Comparison of ENCODE assay signal across 9 mouse cellular contexts in genomic region chr6:37326603-37326955, GRCm38 (mm10). TPM values are rescaled to one million over a fixed set of nuclear protein-coding genes. Genes with fewer than 3 reads are reported as not detected.
A peak's percentile ranks its signal among the peaks of the same experiment; 100 is the strongest.
DNase-seq lines count a peak whose midpoint lies in the region; ATAC-seq and TF ChIP-seq lines count a peak whose summit lies in the region.
"Had no signal": no experiment of that assay in that cellular context is flagged by ENCODE, and none has a peak within 500 bp of the region (broad histone marks: within the 10 kb centered on the region; RNA-seq: fewer than 3 reads in every experiment).

No protein-coding gene starts in this region.

- no peak for TF ChIP-seq CTCF in midbrain, postnatal 0 days (IDR thresholded peaks at IDR 0.05)

- 0 out of 2 replicates have a peak overlapping the region, but pooled peaks have one; percentile 22 for H3K27ac ChIP-seq in hindbrain, embryonic 15.5 days (replicated peaks)
- H3K27ac ChIP-seq in hindbrain, embryonic 12.5 days = no peak overlapping the region
- 0 out of 2 replicates have a peak overlapping the region, but pooled peaks have one; percentile 12 for H3K27ac ChIP-seq in heart, embryonic 11.5 days (ENCODE audit: low read depth, low read length)
- peak overlapping the region; percentile 57; the same call in 1 of the 2 replicates for H3K27ac ChIP-seq in intestine, embryonic 15.5 days
- 0 out of 2 replicates have a peak overlapping the region, but pooled peaks have one; percentile 0 for H3K27ac ChIP-seq in midbrain, postnatal 0 days (ENCODE audit: low read depth, low read length)

- peak; percentile 69 for DNase-seq in midbrain, postnatal 0 days (ENCODE audit: low spot score)
- no peak for DNase-seq in testis, postnatal 10 days (ENCODE audit: low spot score)
- no peak for DNase-seq in ovary, postnatal 14 days (ENCODE audit: low spot score)
- DNase-seq: layer of hippocampus, adult 9-11 months had no signal

- H3K27me3 ChIP-seq in hindbrain, embryonic 15.5 days = no peaks in the 10 kb centered on the region
- no peaks in the 10 kb centered on the region for H3K27me3 ChIP-seq in hindbrain, embryonic 12.5 days
- H3K27me3 ChIP-seq in heart, embryonic 11.5 days (ENCODE audit: control insufficient read depth, insufficient read depth, low read length) = no peaks in the 10 kb centered on the region
- H3K27me3 ChIP-seq in intestine, embryonic 15.5 days (replicated peaks) = no peaks in the 10 kb centered on the region
- H3K27me3 ChIP-seq in midbrain, postnatal 0 days (ENCODE audit: insufficient read depth, low read length) = no peaks in the 10 kb centered on the region

- no peak overlapping the region for H3K9ac ChIP-seq in hindbrain, embryonic 15.5 days
- no peak overlapping the region for H3K9ac ChIP-seq in hindbrain, embryonic 12.5 days
- no peak overlapping the region for H3K9ac ChIP-seq in heart, embryonic 11.5 days (ENCODE audit: low read depth, low read length)
- no peak overlapping the region for H3K9ac ChIP-seq in intestine, embryonic 15.5 days
- H3K9ac ChIP-seq in midbrain, postnatal 0 days (replicated peaks; ENCODE audit: low read length, poor library complexity, severe bottlenecking) = no peak overlapping the region

- WGBS in hindbrain, embryonic 15.5 days = 28% methylated on average over 8 of the region's 8 CpGs
- WGBS in hindbrain, embryonic 12.5 days = 55% methylated on average over 8 of the region's 8 CpGs
- WGBS in heart, embryonic 11.5 days (ENCODE audit: insufficient replicate concordance) = 43% methylated on average over 8 of the region's 8 CpGs
- 26% methylated on average over 8 of the region's 8 CpGs for WGBS in intestine, embryonic 15.5 days
- 31% methylated on average over 8 of the region's 8 CpGs for WGBS in midbrain, postnatal 0 days

- H3K9me3 ChIP-seq in hindbrain, embryonic 15.5 days = no peaks in the 10 kb centered on the region
- no peaks in the 10 kb centered on the region for H3K9me3 ChIP-seq in hindbrain, embryonic 12.5 days (replicated peaks)
- no peaks in the 10 kb centered on the region for H3K9me3 ChIP-seq in heart, embryonic 11.5 days (replicated peaks; ENCODE audit: control insufficient read depth, low read length)
- no peaks in the 10 kb centered on the region for H3K9me3 ChIP-seq in intestine, embryonic 15.5 days
- no peaks in the 10 kb centered on the region for H3K9me3 ChIP-seq in midbrain, postnatal 0 days (ENCODE audit: low read length)

- peaks cover 44% of the 10 kb centered on the region for H3K4me1 ChIP-seq in hindbrain, embryonic 15.5 days (replicated peaks)
- peaks cover 23% of the 10 kb centered on the region for H3K4me1 ChIP-seq in hindbrain, embryonic 12.5 days
- H3K4me1 ChIP-seq in heart, embryonic 11.5 days (ENCODE audit: control insufficient read depth, insufficient read depth, low read length) = peaks cover 23% of the 10 kb centered on the region
- peaks cover 8% of the 10 kb centered on the region for H3K4me1 ChIP-seq in intestine, embryonic 15.5 days (replicated peaks)
- H3K4me1 ChIP-seq in midbrain, postnatal 0 days (ENCODE audit: insufficient read depth, low read length) = peaks cover 9% of the 10 kb centered on the region

- no peak overlapping the region for H3K4me2 ChIP-seq in hindbrain, embryonic 15.5 days
- no peak overlapping the region for H3K4me2 ChIP-seq in hindbrain, embryonic 12.5 days (replicated peaks)
- no peak overlapping the region for H3K4me2 ChIP-seq in heart, embryonic 11.5 days
- H3K4me2 ChIP-seq in intestine, embryonic 15.5 days (replicated peaks) = no peak overlapping the region
- no peak overlapping the region for H3K4me2 ChIP-seq in midbrain, postnatal 0 days (ENCODE audit: low read depth, low read length, poor library complexity, severe bottlenecking)

- H3K4me3 ChIP-seq in hindbrain, embryonic 15.5 days = no peak overlapping the region
- H3K4me3 ChIP-seq in hindbrain, embryonic 12.5 days = no peak overlapping the region
- no peak overlapping the region for H3K4me3 ChIP-seq in heart, embryonic 11.5 days (ENCODE audit: low read depth, low read length)
- no peak overlapping the region for H3K4me3 ChIP-seq in intestine, embryonic 15.5 days (replicated peaks)
- no peak overlapping the region for H3K4me3 ChIP-seq in midbrain, postnatal 0 days (ENCODE audit: low read depth, low read length)
- H3K4me3 ChIP-seq: myocyte had no signal

- no peak for ATAC-seq in hindbrain, embryonic 15.5 days (ENCODE audit: low FRiP score, low read depth)
- ATAC-seq in hindbrain, embryonic 12.5 days (ENCODE audit: low FRiP score) = no peak
- no peak for ATAC-seq in heart, embryonic 11.5 days (replicated peaks; ENCODE audit: insufficient number of reproducible peaks, low FRiP score, low TSS enrichment)
- peak; percentile 53 for ATAC-seq in intestine, embryonic 15.5 days
- no peak for ATAC-seq in midbrain, postnatal 0 days (ENCODE audit: low FRiP score)

- H3K36me3 ChIP-seq in hindbrain, embryonic 15.5 days = no peaks in the 10 kb centered on the region
- no peaks in the 10 kb centered on the region for H3K36me3 ChIP-seq in hindbrain, embryonic 12.5 days
- peaks cover 4% of the 10 kb centered on the region for H3K36me3 ChIP-seq in heart, embryonic 11.5 days (ENCODE audit: control insufficient read depth, insufficient read depth, low read length)
- peaks cover under 1% of the 10 kb centered on the region; the same call in 1 of the 2 replicates for H3K36me3 ChIP-seq in intestine, embryonic 15.5 days
- H3K36me3 ChIP-seq in midbrain, postnatal 0 days (ENCODE audit: insufficient read depth, low read length) = no peaks in the 10 kb centered on the region

RNA-seq across cellular contexts. Expression of gene Dgki, which starts 26.6 kb away (rescaled TPM):
- 6.7 and 7.0 TPM in 2 replicates for polyA plus RNA-seq in hindbrain, embryonic 15.5 days (2015; fragmentation: Nextera tagmentation; extraction: Ambion mirVana)
- 4.2 and 4.4 TPM in 2 replicates for polyA plus RNA-seq in hindbrain, embryonic 12.5 days (2016; fragmentation: Nextera tagmentation; extraction: Ambion mirVana)
- 1.0 and 1.1 TPM in 2 replicates for polyA plus RNA-seq in heart, embryonic 11.5 days (2014; fragmentation: Nextera tagmentation; extraction: Ambion mirVana)
- 0.64 and 0.67 TPM in 2 replicates for polyA plus RNA-seq in intestine, embryonic 15.5 days (2015; fragmentation: Nextera tagmentation; extraction: Ambion mirVana)
- 26.9 and 32.4 TPM in 2 replicates for total RNA-seq in midbrain, postnatal 0 days (2014; rRNA removed)
- polyA plus RNA-seq in midbrain, postnatal 0 days (2015; fragmentation: Nextera tagmentation; extraction: Ambion mirVana) = 3.3 and 4.6 TPM in 2 replicates
